Mouse (Mus musculus) small intestine, adult 2 months (tissue): ENCODE data around the gene Ints14.

Source experiments
- CTCF ChIP-seq: fragments of 200-500 bp; IDR thresholded peaks from 2 replicates; pipeline ENCODE4 v1.5.1; 2012; ENCODE audit warnings: low read depth, mild to moderate bottlenecking, control low read depth, inconsistent platforms, low read length, moderate library complexity, mixed read lengths; ENCODE audit not compliant: insufficient replicate concordance, insufficient read length; ENCODE audit errors: extremely low read depth
- POLR2A ChIP-seq: fragments of 200-500 bp; IDR thresholded peaks from 2 replicates; pipeline ENCODE4 v1.6.1; 2012; ENCODE audit warnings: low read depth, mild to moderate bottlenecking, control low read depth, inconsistent platforms, low read length, moderate library complexity

GRCm38 (mm10) chr9:65020128-65020527 is 59.4 kb downstream of the Ints14 start:
- TF ChIP-seq POLR2A (no peak), CTCF (no peak)
